Mouse (Mus musculus): ENCODE data around the gene Itga9. TPM values are rescaled to one million over a fixed set of nuclear protein-coding genes. Genes with fewer than 3 reads are reported as not detected.
A peak's percentile ranks its signal among the peaks of the same experiment; 100 is the strongest.

The Itga9 gene
- total RNA-seq, 4 experiments from 2014 or later: 5.6 to 6.3 (median 6.1) TPM

- DNase-seq (ENCODE audit: low spot score in 2 of 2): no peak
Observed at GRCm38 (mm10) chr9:118815543-118815942, 209.1 kb downstream of the Itga9 start.

GRCm38 (mm10) chr9:118818508-118818907 lies 212.0 kb downstream of the Itga9 start:
- DNase-seq (ENCODE audit: low spot score in 2 of 2): no peak

GRCm38 (mm10) chr9:118821220-118822185 lies 215.0 kb downstream of the Itga9 start:
- DNase-seq (ENCODE audit: low spot score in 2 of 2): no peak

- no peak for DNase-seq (ENCODE audit: low spot score in 2 of 2)
Observed at GRCm38 (mm10) chr9:118822186-118822555, 215.7 kb downstream of the Itga9 start.

GRCm38 (mm10) chr9:118822581-118822980 lies 216.1 kb downstream of the Itga9 start:
- no peak for DNase-seq (ENCODE audit: low spot score in 2 of 2)

- no peak for DNase-seq (ENCODE audit: low spot score in 2 of 2)
Observed at GRCm38 (mm10) chr9:118831080-118831479, 224.6 kb downstream of the Itga9 start.

GRCm38 (mm10) chr9:118832533-118832932 lies 226.0 kb downstream of the Itga9 start:
- no peak for DNase-seq (ENCODE audit: low spot score in 2 of 2)

GRCm38 (mm10) chr9:118833413-118833812 lies 226.9 kb downstream of the Itga9 start:
- no peak for DNase-seq (ENCODE audit: low spot score in 2 of 2)

- DNase-seq (ENCODE audit: low spot score in 2 of 2): no peak
Observed at GRCm38 (mm10) chr9:118838910-118839667, 232.6 kb downstream of the Itga9 start.

GRCm38 (mm10) chr9:118841247-118841646 lies 234.8 kb downstream of the Itga9 start:
- peak in 1 of 2 experiments; percentile 33 for DNase-seq (ENCODE audit: low spot score in 2 of 2)

GRCm38 (mm10) chr9:118841907-118842432 lies 235.5 kb downstream of the Itga9 start:
- DNase-seq (ENCODE audit: low spot score in 2 of 2): no peak

GRCm38 (mm10) chr9:118843711-118844110 lies 237.2 kb downstream of the Itga9 start:
- DNase-seq (ENCODE audit: low spot score in 2 of 2): no peak

- DNase-seq (ENCODE audit: low spot score in 2 of 2): no peak
Observed at GRCm38 (mm10) chr9:118845003-118845402, 238.5 kb downstream of the Itga9 start.

GRCm38 (mm10) chr9:118846766-118847165 lies 240.3 kb downstream of the Itga9 start:
- DNase-seq (ENCODE audit: low spot score in 2 of 2): no peak

- DNase-seq (ENCODE audit: low spot score in 2 of 2): no peak
Observed at GRCm38 (mm10) chr9:118856665-118857064, 250.2 kb downstream of the Itga9 start.

- DNase-seq (ENCODE audit: low spot score in 2 of 2): no peak
Observed at GRCm38 (mm10) chr9:118860613-118861141, 254.2 kb downstream of the Itga9 start.

- no peak for DNase-seq (ENCODE audit: low spot score in 2 of 2)
Observed at GRCm38 (mm10) chr9:118862214-118862613, 255.7 kb downstream of the Itga9 start.

GRCm38 (mm10) chr9:118862852-118863260 lies 256.4 kb downstream of the Itga9 start:
- DNase-seq (ENCODE audit: low spot score in 2 of 2): no peak

- no peak for DNase-seq (ENCODE audit: low spot score in 2 of 2)
Observed at GRCm38 (mm10) chr9:118863528-118863927, 257.0 kb downstream of the Itga9 start.

GRCm38 (mm10) chr9:118866949-118867348 lies 260.5 kb downstream of the Itga9 start:
- no peak for DNase-seq (ENCODE audit: low spot score in 2 of 2)

- DNase-seq (ENCODE audit: low spot score in 2 of 2): no peak
Observed at GRCm38 (mm10) chr9:118867851-118868250, 261.4 kb downstream of the Itga9 start.

- DNase-seq (ENCODE audit: low spot score in 2 of 2): no peak
Observed at GRCm38 (mm10) chr9:118871089-118871488, 264.6 kb downstream of the Itga9 start.
